Mouse (Mus musculus): ENCODE measurements around the gene DXBay18. TPM values are rescaled to one million over a fixed set of nuclear protein-coding genes. Genes with fewer than 3 reads are reported as not detected.

Gene DXBay18
- not detected for polyA plus RNA-seq (2014; fragmentation: Illumina TruSeq; extraction: RNeasy Lipid Tissue Mini Kit (QIAGEN cat#74804))

DNA sequence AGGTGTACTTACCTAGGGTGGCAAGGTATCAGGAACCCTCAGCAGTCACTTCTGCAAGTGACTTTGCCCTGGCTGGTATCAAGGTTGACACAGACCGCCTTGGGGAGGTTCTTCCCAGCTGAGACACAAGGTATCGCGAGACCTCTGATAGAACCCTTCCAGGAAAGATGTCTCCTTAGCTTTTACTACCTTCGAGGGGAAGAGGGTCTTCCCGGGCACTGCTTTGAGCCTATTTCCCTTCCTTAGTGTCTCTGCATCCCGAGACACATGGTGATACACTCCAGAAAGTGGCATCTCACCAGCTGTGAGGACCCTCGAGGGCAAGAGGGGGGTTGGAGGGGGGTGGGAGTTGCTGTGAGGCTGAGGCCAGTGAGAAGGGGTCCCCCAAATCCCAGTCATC is at the start of gene DXBay18:
DXBay18 (minus strand) TSS at position 101 of the 400 bp plus-strand sequence.

GRCm38 (mm10) chrX:73191934-73192333 is 42.7 kb upstream of the DXBay18 start, which contains the start of gene Xlr3b:
TSS of gene Xlr3b (plus strand) at chrX:73192207.

DNA sequence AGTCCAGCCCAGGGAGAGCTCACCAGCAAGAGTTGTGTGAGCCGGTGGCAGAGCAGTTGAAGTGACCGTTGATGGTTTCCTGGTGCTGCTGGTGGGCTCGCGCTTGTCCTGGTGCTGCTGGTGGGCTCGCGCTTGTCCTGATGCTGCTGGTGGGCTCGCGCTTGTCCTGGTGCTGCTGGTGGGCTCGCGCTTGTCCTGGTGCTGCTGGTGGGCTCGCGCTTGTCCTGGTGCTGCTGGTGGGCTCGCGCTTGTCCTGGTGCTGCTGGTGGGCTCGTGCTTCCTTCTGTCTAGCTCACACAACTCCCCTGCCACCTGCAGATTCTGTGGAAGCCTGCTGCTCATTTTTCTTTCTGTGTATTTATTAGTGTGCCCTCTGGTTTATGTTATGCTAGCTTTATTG is 27.6 kb upstream of the DXBay18 start, which contains the start of gene Spin2d:
Spin2d (minus strand) TSS at position 101 of the 400 bp plus-strand sequence.

DNA sequence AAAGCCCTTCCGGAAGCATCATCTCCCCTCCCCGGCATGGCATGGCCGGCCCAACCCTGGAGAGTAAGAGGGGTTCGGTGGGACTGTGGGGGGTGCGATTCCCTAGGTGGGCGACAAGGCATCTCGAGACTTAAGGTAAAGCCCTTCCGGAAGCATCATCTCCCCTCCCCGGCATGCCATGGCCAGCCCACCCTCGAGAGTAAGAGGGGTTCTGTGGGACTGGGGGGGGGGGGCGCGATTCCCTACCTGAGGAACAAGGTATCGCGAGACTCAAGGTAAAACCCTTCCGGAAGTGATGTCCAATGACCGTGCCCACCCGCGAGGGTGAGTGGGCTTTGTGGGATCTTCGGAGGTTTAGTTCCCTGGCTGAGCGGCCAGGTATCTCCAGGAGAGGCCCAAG is 754 bp downstream of the DXBay18 start, which contains the start of gene Xlr5b:
Xlr5b (plus strand) TSS at position 301 of the 400 bp plus-strand sequence.

GRCm38 (mm10) chrX:73116747-73117146 is 32.5 kb downstream of the DXBay18 start, which contains the start of gene Gm14685:
TSS of gene Gm14685 (plus strand) at chrX:73117047.

DNA sequence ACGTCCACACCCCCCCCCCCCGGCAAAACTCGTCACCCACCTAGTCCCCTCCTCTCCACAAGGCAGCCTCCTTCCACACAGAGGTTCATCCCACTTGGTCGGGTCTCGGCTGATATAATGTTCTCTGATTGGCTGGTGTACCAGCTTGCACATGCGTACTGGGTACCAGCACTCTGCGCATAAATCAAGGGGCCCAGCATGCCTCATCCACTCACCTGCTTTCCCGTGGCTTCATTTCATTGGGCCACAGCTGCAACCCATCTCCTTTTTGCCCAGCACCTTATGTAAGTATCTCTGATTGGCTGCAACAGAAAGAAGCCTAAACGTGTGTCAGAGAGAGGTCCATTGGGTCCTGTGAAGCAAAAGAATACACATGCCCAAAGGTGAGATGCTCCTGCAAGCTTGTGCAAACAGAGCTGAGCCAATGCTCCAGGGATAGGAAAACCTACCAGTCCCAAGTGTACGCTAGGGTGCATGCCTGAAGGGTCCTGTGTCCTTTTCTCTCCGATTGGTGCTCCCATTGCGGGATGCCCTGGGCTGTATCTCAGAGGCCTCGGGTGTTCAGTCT is 52.2 kb downstream of the DXBay18 start, which contains the start of gene Xlr3a:
Xlr3a (minus strand) TSS at position 155 of the 568 bp plus-strand sequence.

Other genes starting within 250 kb of the DXBay18 start
- 300 TPM for gene Cetn2, start 231.0 kb downstream of the DXBay18 start, polyA plus RNA-seq (2014; fragmentation: Illumina TruSeq; extraction: RNeasy Lipid Tissue Mini Kit (QIAGEN cat#74804))
- 47.3 TPM for gene Nsdhl, start 230.9 kb downstream of the DXBay18 start, polyA plus RNA-seq (2014; fragmentation: Illumina TruSeq; extraction: RNeasy Lipid Tissue Mini Kit (QIAGEN cat#74804))
- gene Zfp185, start 162.1 kb downstream of the DXBay18 start, polyA plus RNA-seq (2014; fragmentation: Illumina TruSeq; extraction: RNeasy Lipid Tissue Mini Kit (QIAGEN cat#74804)) = 31.2 TPM
- 0.54 TPM for gene Pnma5, start 112.3 kb downstream of the DXBay18 start, polyA plus RNA-seq (2014; fragmentation: Illumina TruSeq; extraction: RNeasy Lipid Tissue Mini Kit (QIAGEN cat#74804))
- not detected for gene Pnma3, start 84.7 kb downstream of the DXBay18 start, polyA plus RNA-seq (2014; fragmentation: Illumina TruSeq; extraction: RNeasy Lipid Tissue Mini Kit (QIAGEN cat#74804))
- gene Xlr4a, start 67.0 kb downstream of the DXBay18 start, polyA plus RNA-seq (2014; fragmentation: Illumina TruSeq; extraction: RNeasy Lipid Tissue Mini Kit (QIAGEN cat#74804)) = 6.4 TPM
- gene Xlr3a, start 52.4 kb downstream of the DXBay18 start, polyA plus RNA-seq (2014; fragmentation: Illumina TruSeq; extraction: RNeasy Lipid Tissue Mini Kit (QIAGEN cat#74804)) = 26.1 TPM
- gene Gm14685, start 32.4 kb downstream of the DXBay18 start, polyA plus RNA-seq (2014; fragmentation: Illumina TruSeq; extraction: RNeasy Lipid Tissue Mini Kit (QIAGEN cat#74804)) = not detected
- 4.0 TPM for gene Xlr5b, start 654 bp downstream of the DXBay18 start, polyA plus RNA-seq (2014; fragmentation: Illumina TruSeq; extraction: RNeasy Lipid Tissue Mini Kit (QIAGEN cat#74804))
- not detected for gene Spin2d, start 27.5 kb upstream of the DXBay18 start, polyA plus RNA-seq (2014; fragmentation: Illumina TruSeq; extraction: RNeasy Lipid Tissue Mini Kit (QIAGEN cat#74804))
- 5.8 TPM for gene Xlr3b, start 42.8 kb upstream of the DXBay18 start, polyA plus RNA-seq (2014; fragmentation: Illumina TruSeq; extraction: RNeasy Lipid Tissue Mini Kit (QIAGEN cat#74804))
- gene Xlr4b, start 64.9 kb upstream of the DXBay18 start, polyA plus RNA-seq (2014; fragmentation: Illumina TruSeq; extraction: RNeasy Lipid Tissue Mini Kit (QIAGEN cat#74804)) = 6.4 TPM
- gene F8a, start 78.8 kb upstream of the DXBay18 start, polyA plus RNA-seq (2014; fragmentation: Illumina TruSeq; extraction: RNeasy Lipid Tissue Mini Kit (QIAGEN cat#74804)) = 7.2 TPM
- gene Xlr4c, start 93.7 kb upstream of the DXBay18 start, polyA plus RNA-seq (2014; fragmentation: Illumina TruSeq; extraction: RNeasy Lipid Tissue Mini Kit (QIAGEN cat#74804)) = 9.4 TPM
- 2.1 TPM for gene Xlr3c, start 115.9 kb upstream of the DXBay18 start, polyA plus RNA-seq (2014; fragmentation: Illumina TruSeq; extraction: RNeasy Lipid Tissue Mini Kit (QIAGEN cat#74804))
- gene Xlr5a, start 143.5 kb upstream of the DXBay18 start, polyA plus RNA-seq (2014; fragmentation: Illumina TruSeq; extraction: RNeasy Lipid Tissue Mini Kit (QIAGEN cat#74804)) = 0.88 TPM
- 0.83 TPM for gene Xlr5c, start 143.5 kb upstream of the DXBay18 start, polyA plus RNA-seq (2014; fragmentation: Illumina TruSeq; extraction: RNeasy Lipid Tissue Mini Kit (QIAGEN cat#74804))
- not detected for gene Gm45015, start 187.4 kb upstream of the DXBay18 start, polyA plus RNA-seq (2014; fragmentation: Illumina TruSeq; extraction: RNeasy Lipid Tissue Mini Kit (QIAGEN cat#74804))
- 68.9 TPM for gene Zfp275, start 193.2 kb upstream of the DXBay18 start, polyA plus RNA-seq (2014; fragmentation: Illumina TruSeq; extraction: RNeasy Lipid Tissue Mini Kit (QIAGEN cat#74804))
- gene Gm18336, start 249.3 kb upstream of the DXBay18 start, polyA plus RNA-seq (2014; fragmentation: Illumina TruSeq; extraction: RNeasy Lipid Tissue Mini Kit (QIAGEN cat#74804)) = not detected